Mouse (Mus musculus) naive thymus-derived CD4-positive, alpha-beta T cell, adult 2 months (primary cell): ENCODE measurements at regions not wholly inside any gene's neighbourhood (a gene's known extent, or its start where the extent isn't known, plus 50 kb on each side); places are given as distances from the start of the nearest gene placed in this dataset.

Source experiments
- DNase-seq: peaks from one replicate; pipeline ENCODE4 v3.0.0-alpha.2; 2011; ENCODE audit warnings: low read depth

DNA sequence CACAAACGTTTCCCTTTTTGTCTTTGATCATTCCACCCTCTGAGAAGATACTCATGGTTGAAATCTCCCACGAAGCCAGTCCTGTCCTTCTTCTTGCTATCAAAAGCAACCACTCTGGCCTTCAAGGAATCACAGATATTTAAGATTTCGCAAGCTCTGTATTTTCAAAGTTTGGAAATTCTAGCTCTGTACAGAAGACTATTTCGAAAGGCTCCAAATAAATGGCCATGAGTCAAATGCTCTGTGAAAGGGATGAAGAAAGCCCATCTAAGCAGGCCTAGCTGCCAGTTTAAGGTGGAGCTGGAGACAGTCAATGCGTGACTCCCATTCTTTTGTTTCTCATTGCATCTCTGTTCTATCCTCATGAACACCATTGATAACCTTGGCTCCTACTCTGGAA is 363.5 kb upstream of the Runx1 start:
- DNase-seq = no peak

DNA sequence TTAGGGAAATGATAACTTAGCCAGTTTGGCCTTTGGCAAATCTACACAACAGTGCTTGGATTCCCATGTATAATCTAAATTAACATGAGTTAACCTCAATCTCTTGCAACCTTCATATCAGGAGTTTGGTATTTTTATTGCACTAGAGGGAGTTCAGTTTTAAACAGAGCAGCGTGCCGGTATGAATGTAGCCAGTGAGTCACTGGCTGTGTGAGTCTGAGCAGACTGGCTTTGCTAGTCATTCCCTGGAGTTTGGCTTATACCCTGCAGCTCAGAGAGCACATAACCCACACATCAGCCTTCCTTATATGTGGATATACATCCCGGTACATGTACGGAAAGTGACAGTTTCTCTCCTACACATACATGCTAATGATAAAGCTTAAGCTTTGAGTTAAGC is 360.6 kb upstream of the Runx1 start:
- no peak for DNase-seq

DNA sequence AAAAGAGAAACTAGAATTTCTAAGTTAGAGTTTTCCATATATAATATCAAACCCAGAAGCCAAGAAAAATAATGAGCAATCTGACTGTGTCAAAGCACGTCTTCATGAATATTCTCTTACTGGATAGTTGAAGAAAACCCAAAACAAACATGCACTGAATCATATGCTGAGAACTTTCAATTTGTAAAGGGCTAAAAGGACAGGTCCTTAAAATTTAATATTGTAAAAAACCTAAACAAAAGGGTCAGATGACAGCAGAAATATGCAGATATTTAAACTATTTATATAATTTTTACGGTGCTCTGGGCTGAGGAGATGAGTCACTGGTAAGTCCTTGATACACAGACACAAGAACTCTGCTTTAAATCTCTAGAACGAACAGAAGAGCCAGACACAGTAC is 356.7 kb upstream of the Runx1 start:
- DNase-seq = no peak

DNA sequence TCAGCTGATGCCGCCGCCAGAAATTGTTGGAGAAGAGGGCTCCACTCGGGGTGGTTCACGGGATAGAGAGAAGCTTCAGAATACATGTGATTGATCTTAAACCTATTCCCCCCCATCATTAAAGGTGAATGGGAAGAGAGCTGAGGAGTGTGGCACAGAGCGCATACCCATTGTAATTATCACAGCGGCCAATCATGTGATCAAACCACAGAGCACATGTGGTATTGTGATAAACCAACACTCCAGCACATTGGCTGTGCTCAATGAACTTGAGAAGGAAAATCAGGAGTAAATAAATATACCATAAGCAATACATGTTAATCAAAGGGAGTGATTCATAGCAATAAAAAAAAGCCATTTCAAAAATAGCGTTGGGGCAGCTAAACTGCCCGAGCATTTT is 355.5 kb upstream of the Runx1 start:
- no peak for DNase-seq

DNA sequence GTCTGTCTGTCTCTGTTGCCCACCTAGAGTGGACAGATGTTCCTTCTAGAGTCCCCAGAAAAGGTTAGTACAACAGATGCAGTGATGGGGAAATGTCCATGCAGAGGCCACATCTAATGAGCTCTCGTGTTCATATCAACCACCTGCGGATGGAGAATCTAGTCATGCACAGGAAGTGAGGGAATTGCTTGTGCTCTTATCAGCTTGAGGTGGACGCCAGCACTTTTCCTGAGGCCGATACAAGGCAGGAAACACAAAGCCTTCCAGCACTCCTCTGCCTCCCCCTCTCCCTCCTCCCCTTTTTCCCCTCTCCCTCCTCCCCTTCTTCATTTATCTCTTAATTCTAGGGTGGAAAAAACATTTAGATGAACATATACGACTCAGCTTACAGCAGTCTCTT is 354.3 kb upstream of the Runx1 start:
- DNase-seq = no peak

DNA sequence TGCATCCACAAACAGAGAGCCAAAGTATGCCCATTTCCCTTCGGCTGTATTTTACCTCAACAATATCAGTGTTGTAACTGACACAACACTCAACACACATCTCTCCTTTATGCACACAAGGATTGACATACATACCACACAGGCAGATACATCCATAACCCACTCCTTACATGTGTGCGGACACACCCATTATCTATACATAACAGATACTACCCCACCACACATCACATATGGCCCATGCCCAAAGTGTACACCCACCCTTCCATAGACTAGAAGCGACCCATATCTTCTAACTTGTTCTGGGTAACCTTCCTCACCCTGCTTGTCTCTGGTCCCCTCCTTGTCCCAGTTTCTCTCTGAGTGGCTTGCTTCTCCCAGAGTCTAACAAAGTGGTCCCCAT is 340.7 kb upstream of the Runx1 start:
- DNase-seq = no peak

DNA sequence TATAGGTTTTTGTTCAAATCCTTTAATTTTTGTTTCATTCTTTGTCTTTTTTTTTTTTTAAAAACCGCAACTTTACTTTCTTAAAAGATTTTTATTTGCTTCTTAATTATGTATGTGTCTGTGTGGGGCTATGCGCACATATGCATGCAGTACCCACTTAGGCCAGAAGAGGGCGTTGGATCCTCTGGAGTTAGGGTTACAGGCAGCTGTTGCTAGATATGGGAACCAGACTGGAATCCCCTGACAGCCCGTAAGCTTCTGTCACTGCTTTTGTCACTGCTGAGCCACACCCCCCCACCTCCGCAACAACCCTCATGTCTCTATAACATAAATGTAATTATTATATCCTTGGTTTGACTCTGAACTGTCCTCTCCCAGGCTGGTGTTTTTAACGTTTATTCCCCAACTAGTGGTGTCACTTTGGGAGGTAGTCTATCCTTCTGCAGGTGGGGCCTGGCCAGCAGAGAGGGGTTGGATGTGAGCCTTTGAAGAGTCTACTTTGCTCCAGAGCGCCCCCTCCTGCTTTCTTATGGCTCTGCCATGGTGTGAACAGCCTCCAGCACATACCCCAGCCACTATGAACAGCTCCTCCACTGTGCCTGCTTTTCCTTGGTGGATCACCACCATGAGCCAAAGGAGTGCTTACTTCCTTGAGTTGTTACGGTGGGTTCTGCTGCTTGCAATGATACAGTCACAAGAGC is 332.7 kb upstream of the Runx1 start:
- DNase-seq = no peak

DNA sequence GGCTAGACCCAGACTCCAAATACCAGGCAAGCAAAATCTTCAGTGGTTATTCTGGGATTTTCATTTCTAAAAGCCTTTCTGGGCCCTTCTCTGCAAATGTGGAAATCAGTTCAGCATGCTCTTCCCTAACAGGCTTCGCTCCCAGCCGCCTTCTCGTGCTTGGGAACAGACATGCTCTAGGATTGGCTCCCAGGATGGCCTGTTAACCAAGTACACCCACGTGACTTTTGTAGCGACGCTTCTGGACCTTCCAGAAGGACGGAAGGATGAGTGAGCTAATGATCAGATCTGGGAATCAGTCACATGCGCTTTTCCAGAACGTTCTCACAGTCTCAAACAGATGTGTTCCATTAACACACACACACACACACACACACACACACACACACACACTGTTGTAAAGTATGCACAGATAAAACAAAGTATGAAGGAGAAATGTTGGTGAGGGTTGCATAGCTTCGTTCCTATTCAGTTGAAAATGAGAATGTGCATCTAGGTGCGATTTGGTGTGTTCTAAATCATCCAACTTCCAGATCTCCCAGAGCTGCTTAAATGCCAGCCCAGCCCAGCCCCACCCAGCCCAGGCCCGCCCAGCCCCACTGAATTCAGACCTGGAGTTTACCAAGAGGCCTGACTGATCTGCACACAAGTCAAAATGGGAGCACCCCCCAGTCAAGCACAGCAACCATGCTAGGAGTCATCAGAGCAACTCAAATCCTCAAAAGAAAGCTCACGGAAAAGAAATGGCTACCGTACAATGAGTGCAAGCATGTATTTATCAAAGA is 327.8 kb upstream of the Runx1 start:
- no peak for DNase-seq

DNA sequence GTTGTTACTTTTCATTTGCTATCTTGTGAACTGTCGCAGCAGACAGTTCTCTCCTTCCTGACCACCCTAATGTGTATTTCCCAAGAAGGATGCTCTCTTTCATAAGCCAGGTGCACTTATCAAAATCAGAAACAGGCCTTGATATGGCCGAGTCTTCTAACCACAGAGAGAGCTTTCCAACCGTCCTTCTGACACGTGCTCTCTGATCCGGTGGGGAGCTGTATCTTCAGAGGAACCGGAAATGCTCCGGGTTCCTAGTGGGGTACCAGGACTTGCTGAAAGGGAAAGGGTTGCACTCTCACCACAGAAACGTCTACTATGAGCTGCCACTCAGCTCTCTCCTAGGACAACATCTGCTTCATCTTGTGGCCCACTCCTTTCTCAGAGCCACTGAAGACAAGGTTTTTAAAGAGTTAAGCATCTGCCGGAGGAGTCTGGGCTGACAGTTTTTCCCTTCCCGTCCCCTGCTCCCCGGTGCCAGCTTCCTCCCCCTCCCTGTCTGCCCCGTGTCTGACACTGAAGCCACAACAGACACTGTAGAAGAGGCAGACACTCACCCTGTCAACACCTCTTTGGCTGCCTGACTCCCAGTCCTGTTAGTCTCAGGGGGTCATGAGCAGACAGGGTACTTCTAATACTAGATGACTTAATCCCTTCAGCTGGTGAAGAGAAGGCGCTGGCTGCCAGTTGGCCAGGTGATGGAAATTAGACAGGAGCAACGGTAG is 327.0 kb upstream of the Runx1 start:
- peak; percentile 58 for DNase-seq

DNA sequence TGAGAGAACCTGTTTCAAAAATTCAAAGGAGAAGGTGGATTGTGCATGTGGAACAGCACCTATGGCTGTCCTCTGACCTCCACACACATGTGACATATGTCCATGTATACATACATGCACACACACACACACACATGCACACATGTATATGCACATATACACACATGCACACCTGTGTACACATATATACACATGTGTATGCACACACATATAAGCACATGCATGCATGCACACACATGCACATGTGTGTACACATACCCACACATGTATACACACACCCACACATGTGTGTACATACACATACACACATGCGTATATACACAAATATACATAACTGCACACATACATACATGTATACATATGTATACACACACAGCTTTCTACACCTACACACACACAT is 326.1 kb upstream of the Runx1 start:
- DNase-seq = peak; percentile 22

DNA sequence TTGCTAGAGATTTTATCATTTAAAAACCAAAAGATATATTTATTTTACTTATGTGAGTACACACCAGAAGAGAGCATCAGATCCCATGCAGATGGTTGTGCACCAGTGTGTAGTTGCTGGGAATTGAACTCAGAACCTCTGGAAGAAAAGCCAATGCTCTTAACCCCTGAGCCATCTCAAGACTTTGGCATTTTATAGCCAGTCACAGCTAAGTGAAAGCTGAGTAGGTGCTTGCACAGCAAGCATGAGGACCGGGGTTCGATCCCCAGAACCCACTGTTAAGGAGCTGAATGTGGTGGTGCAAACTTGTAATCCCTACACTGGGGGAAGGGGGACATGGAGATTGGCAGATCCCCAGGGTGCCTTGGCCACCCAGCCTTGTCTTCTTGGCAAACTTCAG is 325.7 kb upstream of the Runx1 start:
- DNase-seq = no peak

DNA sequence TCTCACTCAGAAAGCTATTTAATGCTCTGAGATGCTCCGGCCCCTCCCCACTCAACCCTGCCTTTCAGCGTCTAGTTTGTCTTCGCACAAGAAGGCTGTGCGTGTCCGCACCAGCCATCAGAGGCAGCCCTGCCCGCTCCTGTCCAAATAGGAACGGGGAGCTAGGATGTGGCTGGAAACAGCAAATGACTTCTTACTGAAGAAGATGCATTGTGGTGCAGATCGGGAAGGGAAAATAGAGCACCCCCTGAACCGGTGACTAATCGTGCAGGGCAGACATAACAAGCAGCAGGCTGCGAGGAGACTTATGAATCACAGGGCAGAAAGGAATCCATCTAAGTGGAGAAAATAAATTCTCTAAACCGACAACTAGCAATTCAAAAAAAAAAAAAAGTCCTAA is 324.5 kb upstream of the Runx1 start:
- DNase-seq = no peak

DNA sequence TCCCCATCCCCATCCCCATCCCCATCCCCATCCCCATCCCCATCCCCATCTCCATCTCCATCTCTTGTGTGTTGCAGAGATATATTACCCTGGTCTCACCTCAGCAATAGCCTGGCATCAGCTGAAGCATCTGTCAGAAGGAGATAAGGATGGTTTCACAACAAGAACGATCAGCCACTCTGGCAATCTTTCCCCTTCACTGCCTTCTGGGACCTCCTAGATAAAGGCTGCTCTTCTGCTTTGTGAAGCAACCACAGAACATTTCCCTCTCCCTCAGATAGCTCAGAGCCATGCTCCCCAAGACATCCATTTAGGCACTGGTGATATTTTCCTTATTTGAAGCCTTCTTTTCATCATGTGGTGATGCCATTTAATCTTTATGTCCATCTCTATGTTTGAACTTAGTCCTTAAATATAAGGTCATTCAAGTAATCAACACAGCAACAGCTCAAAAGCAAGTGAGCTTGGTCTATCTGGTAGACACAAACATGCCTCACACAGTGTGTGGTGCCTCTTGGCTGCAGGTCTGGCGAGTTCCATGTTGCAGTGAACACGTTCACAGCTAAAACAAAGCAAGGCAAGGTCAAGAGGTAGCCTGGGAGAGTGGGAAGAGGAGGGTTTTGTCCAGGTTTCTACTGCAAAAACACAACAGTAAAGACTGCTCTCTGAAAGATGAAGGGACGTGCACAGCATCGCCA is 321.7 kb upstream of the Runx1 start:
- DNase-seq = no peak

DNA sequence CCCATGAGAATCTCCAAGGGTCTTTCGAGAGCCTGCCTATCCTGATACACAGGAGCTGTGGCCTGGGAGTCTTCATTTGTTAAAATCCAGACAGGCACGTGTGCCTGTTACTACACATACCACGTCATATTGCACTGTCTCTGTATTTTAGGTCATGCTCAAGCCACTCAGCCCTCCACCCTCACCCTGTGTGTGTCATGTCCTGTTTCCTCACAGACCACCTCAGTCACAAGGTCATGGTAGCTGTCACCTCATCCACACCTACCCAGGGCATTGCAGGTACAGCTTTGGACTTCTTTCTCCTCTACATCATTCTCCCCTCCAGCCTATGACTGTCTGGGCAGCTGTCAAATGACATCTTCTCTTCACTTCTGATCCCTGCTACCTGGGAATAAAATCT is 320.9 kb upstream of the Runx1 start:
- DNase-seq = no peak

DNA sequence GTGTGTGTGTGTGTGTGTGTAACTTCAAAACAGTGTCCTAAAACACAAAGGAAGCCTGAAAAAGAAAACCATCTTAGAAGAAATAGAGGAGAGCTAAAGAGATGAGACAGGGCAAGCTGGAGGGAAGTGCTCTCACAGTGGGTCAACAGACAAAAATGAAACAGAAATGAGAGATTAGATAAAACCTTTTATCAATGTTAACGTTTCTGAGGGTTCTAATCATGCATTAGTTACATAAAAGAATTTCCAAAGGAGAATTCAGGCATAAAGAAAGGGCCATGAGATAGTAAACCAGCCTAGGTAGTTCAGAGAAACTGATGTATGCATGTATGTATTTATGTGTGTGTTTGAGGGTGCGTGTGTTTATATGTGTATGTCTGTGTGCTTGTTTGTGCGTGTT is 319.7 kb upstream of the Runx1 start:
- no peak for DNase-seq

DNA sequence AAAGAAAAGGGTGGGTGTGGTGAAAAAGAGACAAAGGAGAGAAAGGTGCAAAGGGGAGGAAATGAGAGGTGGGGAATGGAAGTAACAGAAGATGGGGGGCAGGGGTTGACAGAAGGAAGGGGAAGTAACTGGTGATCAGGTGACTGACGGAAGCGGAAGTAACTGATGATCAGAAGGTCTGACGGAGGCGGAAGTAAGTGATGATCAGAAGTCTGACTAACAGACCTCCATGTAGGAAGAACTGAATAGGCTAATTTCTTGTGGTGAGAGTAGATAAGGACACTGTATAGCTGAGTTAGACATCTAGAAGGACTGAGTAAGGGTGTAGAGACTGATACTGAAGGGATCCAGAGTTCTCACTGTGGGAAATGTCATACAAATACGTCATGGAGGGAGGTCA is 318.1 kb upstream of the Runx1 start:
- DNase-seq = no peak

DNA sequence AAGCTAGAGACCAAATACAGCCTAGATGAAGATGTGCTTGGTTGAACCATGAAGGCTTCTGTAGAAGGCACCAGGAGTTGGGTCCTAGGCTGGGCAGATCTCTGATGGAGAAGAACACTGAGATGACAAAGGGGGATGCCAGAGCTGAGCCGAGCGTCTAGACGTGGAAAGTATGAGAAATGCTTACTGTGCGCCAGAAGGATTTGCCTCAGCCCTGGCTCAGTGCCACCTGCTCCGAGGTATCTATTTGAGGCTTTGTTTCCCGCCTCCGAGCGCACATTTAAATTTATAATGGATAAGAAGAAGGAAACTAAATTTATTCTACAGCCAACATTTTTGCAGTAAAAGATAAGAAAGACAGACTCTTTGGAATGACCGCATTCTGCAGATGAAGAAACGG is 317.2 kb upstream of the Runx1 start:
- no peak for DNase-seq

DNA sequence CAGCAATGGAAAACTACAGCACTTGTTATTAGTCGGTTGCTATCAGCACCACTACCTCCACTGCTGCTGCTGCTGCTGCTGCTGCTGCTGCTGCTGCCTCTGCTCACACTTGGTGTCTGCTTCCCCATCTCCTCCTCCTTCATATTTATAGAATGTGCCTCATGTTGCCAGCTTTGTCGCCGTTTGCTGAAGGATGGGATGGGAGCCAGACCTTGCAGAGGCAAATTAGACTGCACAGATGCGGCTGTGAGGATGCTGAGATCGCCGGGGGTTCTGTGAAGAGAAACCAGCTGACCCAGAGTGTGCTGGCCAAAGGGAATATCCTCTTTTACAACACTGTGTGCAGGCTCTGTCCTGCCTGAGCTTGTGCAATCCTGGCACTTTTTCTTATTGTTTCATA is 316.0 kb upstream of the Runx1 start:
- DNase-seq = no peak

DNA sequence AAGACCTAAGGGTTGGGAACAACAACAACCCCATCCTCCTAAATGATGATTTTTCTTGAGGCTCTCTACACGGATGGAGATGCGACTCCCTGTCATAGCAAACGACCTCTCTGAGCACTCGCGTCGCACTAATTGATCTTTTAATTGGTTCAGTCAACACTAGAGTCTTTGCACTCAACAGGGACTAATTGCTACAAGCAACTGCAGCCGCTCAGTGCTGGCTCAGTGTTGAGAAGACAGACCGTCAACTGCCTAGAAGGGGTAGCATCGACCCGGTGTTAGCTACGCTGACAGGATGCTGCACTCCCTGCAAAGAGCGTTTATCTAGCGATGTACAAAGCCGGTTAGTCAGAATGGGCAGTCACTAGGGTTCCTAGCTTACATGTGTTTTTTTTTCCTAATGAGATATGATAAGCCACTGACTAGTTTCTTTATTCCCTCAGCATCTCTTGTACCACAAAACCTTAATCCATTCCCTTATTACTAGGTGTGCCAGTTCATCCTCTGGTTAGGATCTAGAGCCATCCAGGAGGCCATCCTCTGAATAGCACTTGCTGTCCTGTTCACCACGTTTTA is 314.7 kb upstream of the Runx1 start:
- DNase-seq = no peak

DNA sequence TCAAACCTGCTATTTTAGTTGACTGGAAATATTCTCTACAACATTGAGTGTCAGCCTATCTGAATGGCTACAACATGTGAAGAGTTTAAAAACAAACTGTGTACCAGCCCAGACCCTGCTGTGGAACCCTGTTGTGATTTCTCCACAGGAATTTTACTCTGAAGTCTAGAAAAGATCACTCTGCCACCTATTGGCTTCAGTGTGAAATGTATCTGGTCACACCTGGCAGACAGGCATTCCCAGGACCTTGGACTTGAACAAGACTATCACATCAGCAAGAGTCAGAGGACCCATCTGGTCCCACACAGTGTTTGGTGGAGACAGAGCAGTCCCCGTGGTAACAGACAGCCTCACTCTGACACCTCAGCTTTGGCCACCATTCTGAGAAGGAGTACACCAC is 311.3 kb upstream of the Runx1 start:
- DNase-seq = peak; percentile 43

DNA sequence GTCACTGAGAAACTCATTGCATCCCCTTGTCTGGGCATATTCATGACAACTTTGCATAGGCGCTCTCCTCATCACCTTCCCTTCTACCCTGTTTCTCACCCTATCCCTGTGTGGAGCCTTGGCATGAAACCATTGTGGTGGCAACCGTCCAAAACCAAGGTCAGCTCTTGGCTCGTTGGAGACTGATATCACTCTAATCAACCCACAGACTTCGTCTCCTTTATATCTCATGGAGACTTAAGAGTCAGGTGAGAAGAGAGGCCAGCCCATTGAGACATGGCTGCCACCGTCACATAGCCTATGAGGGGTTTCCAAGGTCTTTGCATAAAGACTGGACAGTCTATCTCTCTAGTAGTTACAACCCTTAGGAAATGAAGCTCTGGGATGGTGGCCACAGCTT is 305.5 kb upstream of the Runx1 start:
- DNase-seq = no peak

DNA sequence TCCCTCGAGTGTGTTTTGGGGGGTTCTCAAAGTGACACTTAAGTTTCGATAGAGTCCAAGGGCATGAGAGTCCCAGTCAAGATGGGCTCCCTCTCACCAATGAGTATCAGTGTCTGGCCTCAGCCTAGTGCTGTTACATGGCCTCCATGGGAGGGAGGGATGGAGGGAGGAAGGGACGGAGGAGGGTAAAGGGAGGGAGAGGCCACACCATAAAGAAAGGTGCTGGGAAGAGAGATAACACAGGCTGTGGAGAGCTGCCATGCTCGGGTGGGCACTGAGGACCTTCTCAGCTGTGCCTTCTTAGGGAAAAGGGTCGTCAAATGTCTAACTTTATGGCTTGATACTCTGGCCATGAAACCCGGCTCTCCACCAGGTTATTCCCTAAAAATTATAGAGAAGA is 304.7 kb upstream of the Runx1 start:
- DNase-seq = no peak
